Mouse (Mus musculus) 416B (cell line): ENCODE data around the gene Dusp18.

Source experiments
- DNase-seq: peaks from one replicate; pipeline ENCODE4 v3.0.0; 2011; ENCODE audit warnings: low read depth

The Dusp18 gene

DNA sequence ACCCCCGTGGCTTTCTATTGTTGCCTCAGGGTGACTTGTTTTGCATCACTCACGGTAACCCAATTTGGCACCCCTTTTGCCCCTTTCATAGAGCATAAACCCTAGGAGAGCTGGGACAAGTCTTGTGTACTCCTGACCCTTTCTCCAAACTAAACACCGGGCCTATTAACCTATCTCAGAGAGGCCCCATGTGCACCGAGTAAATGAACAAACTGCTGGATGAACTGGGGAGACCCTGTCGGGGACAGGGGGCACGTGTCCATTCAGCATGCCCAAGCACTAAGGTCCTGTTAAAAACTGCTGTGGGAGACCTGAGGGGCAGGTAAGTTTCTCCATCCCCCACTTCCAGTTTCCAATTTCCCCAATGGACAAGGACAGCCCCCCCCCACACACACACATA, 35.9 kb downstream of the Dusp18 start:
- no peak for DNase-seq

DNA sequence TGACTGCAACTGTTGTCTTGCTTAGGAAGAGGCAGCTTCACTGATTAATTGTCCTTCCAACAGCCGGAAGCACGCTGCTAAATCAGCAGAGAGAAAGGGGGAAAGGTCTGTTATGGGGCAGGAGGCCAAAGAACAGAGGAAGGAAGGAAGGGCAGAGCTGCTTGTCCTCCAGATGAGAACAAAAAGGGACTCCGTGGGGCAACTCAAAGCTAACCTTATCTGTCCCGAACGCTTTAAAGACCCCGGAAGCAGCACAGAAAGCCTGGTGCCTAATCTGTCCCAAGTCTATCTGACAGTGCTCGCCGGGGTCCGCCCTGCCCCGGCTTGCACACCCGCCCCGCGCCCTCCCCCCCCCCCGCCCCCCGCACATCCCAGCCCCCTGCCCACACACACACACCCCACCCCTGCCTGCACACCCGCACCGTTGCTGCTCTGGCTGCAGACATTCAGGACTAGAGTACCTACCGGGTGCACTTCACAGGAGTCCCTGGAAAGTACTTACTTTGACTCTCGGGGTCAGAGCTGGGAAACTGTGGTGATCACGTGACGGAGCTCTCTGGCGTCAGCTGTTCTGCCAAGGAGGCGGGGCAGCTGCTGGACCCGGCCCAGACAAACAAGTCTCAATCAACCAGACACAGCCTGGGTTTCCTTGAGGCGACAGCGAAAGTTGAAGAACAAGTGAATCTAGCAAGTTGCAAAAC, 36.6 kb downstream of the Dusp18 start, which contains the start of gene Tcn2:
Tcn2 (minus strand) TSS at position 649 of the 701 bp plus-strand sequence.
- peak; percentile 90 for DNase-seq

DNA sequence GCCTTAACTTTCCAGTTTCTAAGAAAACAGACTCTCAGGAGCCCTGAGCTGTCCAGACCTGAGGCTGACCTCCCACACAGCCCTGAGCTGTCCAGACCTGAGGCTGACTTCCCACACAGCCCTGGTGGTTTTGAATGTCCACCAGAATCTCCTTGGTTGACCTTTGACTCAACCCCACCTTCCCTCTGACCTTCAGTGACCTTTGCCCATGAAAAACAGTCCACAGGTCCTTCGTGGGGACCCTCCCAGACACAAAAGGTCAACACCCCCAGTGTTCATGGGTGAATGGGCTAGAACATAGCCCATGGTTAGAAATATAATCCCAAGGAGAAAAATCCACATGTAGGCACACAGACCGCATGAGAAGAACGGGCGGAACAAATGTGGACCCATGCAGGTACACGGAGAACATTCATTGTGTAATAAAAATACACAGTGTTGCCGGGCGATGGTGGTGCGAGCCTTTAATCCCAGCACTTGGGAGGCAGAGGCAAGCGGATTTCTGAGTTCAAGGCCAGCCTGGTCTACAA, 38.8 kb downstream of the Dusp18 start:
- DNase-seq: no peak

DNA sequence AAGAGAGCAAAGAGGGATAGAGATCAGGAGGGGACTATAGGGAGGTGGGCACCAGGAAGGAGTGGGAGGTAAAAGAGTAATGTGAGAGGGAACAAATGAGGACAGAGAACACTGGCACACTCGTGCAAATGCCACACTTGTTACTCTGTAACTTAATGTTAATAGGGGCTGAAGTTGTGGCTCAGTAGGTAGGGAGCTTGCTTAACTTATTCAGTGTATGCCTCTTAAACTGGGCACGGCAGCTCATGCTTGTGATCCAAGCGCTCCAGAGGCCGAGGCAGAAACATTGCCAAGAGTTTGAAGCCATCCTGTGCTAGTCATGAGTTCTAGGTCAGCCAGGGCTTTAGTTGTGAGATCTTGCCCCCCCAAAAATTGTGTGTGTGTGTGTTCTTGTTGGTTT, 40.1 kb downstream of the Dusp18 start:
- no peak for DNase-seq

DNA sequence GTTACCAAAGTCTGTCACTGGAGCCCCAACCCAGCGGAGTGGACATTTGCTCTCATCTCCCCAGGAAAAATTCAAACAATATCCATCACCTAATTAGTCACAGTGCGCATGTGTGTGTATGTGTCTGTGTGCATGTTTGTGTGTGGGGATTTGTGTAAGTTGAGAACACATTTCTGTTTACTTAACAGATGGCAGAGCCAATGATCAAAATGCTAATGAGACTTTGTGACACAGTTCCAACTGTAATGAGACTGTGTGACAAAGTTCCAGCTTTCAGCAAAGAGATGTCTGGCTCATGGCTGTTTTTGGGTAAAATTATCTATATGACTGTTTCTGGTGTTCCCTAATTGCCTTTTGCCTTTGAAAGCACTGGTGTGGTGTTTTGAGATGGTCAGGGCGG, 41.3 kb downstream of the Dusp18 start:
- DNase-seq: no peak

DNA sequence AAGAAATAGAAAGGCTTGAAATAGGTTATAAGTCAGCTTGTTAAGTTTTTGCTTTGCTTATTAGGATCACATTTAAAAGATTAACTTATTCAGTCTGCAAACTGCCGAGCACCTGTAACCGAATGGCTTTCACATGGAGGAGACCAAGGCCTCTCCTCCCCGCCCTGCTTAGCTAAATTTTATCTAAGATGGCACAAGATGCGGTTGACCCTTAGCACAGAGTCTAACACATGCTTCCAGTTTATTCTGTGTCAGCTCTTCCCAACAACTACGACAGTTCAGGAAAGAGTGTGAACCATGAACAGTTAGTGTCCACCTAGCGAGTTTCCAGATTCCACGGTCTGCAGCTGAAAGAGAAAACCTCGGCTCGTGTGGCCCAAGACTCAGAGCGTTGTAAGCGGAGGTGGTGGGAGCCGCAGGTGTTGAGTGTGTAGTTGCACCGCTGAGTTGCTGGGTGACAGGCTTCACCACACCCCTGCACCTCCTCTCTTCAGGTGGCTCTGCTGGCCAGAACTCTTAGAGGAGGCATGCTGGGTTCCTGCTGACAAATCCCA, 42.4 kb downstream of the Dusp18 start:
- DNase-seq: no peak

DNA sequence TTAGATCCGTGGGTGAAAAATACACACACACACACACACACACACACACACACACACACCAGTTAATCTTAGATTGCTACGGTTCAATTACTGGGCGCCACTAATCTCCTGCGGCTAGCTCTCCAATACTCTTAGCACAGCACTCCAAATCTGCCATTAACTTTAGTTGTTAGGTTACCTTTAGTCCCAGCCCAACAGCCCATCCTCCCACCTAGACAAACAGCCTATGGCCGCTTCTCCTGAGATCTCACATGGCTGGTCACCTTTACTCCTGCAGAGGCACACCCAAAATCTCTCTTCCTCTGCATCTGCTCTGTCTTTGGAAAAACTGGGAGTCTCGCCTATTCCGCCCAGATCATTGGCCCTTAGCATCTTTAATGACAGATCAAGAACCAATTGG, 46.3 kb downstream of the Dusp18 start:
- DNase-seq: no peak

DNA sequence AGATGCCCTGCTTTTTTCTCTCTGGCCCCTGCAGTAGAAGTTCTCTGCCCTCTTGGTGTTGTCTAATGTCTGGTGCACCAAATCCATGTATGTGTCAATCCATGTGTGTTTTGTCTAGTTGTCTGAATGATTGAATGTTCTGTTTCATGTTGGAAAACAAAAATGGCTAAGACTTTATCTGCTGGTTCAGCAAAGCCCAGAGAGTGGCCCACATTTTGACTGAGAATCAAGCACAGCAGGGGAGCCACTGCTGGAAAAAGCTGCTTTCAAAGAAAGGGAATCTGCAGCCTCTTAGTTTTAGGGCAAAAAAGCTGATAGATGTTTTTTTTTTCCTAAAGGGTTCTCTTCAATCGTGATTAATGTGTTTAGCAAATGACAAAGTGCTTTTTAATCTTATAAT, 51.3 kb downstream of the Dusp18 start:
- no peak for DNase-seq
